Mouse (Mus musculus) telencephalon, adult 2 months (tissue): ENCODE data around the gene 1700113H08Rik.

Experiments
- DNase-seq: peaks from one replicate; pipeline ENCODE4 v3.0.0-alpha.2; 2011; ENCODE audit warnings: low read depth, low spot score

1700113H08Rik gene

DNA sequence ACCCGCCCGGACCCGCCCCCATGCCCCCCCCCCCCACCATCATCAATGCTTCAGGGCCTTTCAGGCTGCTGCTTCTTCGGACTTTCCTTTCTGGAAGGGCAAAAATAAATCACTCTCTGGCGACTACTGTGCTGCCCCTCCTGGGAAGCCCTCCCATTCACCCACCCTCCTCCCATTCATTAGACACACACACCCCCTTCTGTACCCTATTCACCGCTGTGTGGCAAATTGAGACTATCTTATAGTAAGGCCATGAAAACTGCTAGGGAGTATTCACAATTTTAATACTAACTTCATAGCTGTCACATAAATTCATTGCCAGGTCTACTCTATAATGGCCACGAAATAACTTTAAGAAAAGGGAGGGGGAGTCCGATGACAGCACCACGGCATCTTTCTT is 1.1 kb downstream of the 1700113H08Rik start:
- DNase-seq, result no peak

DNA sequence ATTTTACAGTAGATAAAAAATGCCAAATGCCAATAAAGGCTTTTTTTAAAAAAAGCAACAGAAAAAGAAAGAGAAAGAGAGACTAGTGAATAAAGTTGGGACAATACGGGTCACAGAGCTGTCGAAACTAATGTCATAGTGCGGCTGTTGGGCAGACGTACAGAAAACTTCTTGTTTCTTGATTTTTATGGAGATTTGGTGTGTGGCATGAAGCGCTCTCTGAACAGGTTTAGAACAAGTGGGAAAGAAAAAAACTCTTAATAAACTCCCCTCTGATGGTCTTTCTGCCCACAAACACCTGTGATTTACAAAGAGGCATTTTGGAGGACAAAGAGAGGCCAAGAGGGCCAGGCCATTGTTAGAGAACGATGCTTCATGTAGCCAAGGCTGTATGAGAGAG is 1.6 kb downstream of the 1700113H08Rik start:
- no peak for DNase-seq

DNA sequence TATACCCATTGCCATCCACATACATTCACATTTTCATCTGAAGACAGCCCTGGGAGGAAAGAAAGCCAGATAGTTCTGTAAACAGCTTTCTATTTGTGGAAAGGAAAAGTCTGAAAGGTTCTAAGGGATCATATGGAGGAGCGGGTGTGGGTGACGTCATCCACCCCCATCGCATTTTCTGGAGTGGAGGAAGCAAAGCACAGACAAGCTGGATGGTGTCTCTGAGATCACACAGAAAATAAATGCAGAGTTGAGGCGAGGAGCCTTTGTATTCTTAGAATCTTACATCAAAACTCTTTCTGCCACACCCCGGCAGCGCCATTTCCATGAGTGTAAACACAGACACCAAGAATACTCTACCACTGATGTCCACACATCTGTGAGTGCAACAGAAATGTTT is 26.4 kb downstream of the 1700113H08Rik start:
- peak; percentile 83 for DNase-seq

DNA sequence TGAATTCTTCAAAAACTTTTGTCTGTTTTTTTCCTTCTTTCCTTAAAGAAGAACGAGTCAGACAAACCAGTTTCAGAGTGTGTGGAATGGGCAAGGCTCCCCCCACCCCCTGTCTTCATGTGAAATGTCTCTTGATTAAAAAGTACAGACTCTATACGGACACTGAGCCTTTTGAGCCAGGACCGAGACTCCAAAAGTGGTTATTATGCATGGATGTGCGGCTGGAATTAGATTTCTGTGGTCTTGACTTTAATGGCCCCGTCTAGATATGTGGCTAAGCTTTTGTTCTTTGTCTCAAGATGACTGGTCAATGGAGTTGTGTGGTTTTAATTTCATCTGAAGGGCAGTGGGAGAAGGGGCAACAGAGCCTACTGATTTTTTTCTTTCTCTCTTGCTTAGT is 29.8 kb downstream of the 1700113H08Rik start:
- DNase-seq, result no peak

DNA sequence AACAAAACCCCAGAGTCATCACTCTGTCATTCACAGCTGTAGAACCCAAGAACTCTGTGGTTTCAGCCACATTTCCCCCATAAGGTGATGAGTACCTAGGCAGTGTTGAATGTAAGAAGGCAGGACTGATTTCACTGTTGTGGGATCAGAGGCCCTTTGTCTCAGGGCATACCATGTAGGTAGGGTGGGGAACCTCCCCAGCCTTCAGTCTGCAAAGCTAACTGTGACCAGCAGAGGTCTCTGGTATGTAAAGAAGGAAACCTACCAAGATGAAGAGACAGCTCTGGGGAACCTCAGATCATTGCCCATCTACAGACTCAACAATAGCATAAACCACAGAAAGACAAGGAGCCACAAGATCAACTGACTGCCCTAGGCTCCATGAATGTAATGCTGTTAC is 36.4 kb downstream of the 1700113H08Rik start:
- no peak for DNase-seq

DNA sequence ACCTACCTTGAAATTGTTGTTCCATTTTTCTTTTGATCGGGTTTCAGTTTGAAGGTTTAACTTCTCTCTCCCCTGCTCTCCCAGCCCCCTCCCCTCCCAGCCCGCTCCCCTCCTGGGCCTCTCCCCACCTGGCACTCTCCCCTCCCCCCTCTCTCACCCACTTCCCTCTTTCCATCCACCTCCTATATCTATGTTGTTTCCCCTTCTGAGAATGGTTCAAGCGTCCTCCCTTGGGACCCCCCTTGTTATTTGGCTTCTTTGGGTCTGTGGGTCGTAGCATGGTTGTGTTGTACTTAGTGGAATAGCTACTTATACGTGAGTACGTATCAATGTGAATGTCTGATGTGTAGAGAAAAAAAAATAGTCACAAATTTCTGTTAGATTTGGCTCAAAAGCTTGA is 40.9 kb downstream of the 1700113H08Rik start:
- no peak for DNase-seq

DNA sequence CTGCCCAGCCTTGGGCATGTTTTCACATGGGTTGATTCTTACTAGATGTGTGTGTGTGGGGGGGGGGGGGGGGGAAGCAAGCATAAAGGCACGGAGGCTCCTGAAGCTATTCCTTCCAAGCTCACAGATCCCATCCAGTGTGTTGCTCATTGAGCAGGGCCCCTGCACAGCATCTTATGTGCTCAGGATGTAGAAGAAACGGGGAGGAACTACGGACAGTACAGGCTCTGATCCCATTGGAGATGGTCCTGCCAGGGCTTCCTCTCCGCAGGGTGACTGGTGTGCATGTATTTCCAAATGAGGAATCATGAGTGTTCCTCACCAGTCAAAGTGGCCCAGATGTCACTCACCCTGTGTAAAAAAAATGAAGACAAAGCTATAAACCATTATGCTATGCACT is 42.8 kb downstream of the 1700113H08Rik start:
- no peak for DNase-seq

DNA sequence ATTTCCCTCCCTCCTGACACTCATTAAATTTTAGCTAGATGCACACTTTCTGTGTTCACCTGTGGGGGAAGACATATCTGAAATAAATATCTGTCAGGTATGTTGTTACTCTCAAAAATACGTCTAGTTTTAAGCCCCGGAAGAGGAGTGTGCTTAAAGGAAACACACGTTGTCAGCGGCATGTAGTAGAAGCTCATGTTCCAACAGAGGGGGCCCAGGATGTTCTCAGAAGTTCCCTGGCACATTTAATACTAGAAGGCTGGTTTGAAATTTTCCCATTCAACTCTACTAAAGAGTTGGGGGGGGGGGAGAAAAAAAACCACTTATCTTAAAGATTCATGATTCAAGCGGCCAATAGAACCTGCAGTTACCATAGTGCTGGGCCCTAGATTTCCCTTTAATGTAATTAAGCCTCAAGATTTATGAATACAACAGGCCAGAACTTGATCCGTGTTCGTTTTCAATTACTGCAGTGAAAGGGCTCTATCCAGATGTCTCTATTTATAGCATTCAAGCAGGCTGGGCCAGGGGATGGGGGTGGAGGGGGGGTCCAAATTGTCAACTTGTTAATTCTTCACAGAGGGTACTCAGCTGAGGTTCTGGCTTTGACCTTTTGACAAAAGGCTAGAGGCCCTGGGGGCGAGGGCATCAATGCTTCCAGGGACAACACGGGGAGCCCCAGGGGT is 43.6 kb downstream of the 1700113H08Rik start:
- no peak for DNase-seq

DNA sequence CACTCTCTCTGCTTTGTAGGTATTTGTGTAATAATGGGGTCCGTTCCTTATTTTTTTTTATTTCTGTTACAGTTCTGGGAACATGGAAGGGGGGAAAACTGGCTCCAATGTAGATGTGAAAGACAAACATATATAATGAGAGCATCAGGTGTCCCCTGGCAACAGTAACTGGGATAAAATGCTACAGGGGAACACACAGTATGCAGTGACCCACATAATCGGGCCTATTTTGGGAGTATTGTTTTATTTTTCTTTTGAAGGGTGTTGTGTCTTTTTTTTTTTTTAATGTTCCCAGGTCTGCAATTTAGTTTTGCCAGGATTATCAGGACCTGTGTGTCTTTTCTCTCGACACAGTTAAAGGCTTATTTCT is 44.1 kb downstream of the 1700113H08Rik start:
- no peak for DNase-seq

DNA sequence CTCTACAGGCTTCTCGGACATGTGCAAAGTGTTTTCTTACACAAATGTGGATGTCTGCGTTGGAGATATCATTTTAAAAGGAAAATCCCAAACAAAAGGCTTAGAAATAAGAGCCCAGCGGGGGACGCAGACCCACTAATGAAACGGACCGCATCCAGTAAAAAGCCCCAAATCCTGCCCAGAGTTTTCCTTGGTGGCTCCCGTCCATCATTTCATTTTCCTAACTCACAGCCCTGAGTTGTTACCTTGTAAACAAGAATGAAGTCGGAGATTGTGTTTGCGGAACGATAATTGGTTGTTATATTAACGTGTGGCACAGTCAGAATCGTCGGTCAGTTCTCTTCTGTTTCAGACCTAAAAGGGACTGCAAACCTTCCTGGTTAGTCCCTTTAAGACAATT is 44.6 kb downstream of the 1700113H08Rik start:
- no peak for DNase-seq

DNA sequence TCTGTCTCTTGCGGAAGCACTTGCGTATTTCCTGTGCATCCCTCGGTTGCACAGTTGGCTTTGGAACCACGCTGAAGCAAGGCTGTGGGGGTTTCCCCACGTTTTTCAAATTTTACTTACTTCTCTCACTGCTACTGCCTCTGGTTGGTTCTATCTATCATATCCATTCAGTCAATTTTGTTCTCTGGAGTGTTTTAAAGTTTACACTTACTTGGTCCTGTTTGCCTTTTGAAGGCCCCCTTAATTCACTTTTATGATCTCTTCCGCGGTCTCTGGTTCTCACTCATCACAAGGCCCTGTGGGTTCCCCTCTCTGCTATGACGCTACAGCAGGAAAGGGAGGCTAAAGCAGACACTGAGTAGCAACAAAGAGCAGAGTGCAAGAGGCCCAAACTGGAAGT is 45.4 kb downstream of the 1700113H08Rik start:
- no peak for DNase-seq

DNA sequence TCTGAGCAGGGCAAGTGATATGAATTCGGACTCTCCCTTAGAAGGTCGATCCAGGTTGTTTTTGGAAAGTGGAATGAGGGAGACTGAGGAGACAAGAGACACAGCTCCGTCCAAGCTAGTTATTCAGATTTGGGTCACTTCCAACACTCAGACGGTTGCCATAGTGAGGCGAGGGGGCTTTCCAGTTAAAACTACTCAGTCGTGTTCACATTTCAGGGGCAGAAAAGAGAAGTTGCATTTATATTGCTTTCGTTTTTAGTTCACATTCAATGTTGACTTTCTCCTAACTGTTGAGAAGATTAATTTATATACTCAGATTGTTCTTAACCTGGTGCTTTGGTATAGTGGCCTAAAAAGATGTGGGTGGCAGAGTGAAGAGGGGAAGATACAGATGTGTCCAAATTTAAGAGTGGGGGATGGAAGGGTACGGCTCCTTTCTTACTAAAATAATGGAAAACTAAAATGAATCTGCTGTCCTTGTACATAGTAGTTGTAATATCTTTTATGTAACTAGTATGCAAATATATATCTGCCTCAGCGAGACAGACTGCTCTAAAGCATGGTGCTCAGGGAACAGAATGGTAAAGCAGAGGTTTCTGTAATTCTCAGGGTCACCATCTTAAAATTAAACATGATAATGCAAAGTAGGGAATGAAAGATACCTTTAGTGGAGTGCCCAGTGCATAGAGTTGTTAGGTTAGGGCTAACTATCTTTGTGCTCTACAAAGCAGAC is 49.9 kb downstream of the 1700113H08Rik start:
- no peak for DNase-seq

DNA sequence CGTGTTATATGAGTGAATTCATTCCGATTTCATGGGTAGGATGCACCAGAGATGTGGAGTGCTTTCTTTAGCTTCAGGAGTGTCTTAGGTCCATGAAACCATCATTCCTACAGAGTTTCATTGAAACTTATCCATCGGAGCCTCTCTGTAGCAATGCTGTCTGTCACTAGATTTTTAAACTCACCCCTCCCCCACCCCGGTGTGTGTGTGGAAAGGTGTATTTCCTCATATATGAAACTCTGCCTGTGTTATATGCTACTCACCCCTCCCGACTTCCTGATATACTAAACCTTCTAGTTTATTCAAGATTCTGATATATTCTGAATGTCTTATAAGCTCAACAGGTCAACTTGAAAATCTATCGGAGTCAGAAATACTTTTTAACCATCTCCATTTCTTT is 50.5 kb downstream of the 1700113H08Rik start:
- DNase-seq, result no peak

DNA sequence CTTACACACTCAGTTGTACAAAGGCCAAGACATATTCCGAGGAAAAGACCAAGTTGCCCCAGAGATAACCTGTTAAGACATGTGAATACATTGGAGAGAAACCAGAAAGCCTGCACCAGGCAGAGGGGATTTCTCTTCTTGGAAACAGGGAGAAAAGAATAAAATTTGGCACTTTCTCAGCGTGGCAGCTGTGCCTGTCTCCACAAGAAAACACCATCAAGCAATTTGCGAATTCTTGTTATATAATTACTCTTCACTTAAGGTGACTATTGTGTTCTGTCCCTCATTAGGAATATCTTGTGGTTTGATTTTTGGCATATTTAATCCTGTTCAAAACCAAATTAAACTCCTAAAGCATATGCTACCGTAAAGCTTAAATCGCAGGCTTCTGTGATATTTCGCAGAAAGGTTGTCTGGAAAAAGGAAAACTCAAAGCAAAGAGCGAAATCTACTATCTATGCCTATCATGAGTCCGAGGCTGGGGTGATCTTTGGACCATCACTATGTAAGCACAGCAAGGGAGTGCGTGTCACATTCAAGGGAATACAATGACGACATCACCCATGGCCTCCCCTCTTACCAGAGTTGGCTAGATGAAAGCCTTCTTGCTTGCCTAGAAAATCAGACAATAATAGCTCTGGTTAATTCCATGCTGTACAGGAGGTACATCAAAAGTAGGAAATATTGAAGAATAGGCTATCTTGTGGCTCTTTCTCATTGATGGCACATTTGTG is 51.4 kb downstream of the 1700113H08Rik start:
- DNase-seq, result peak; percentile 64

DNA sequence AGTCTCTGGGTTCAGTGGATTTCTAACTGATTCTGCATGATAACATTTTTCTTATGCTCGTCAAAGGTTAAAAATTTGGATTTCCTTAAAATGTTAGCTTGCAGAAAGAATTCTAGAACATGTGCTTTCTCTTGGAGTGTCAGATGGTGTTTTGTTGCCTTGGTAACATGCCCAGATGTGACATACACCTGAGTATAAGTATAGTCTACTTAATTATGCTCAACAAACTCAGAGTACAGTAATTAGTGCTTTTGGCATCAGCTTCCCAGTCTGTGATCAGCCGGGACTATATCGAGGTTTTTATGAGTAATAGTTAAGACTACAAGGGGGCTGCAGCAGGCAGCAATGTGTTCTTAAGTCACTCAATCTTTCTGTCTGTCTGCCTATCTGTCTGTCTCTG is 53.1 kb downstream of the 1700113H08Rik start:
- DNase-seq, result no peak

DNA sequence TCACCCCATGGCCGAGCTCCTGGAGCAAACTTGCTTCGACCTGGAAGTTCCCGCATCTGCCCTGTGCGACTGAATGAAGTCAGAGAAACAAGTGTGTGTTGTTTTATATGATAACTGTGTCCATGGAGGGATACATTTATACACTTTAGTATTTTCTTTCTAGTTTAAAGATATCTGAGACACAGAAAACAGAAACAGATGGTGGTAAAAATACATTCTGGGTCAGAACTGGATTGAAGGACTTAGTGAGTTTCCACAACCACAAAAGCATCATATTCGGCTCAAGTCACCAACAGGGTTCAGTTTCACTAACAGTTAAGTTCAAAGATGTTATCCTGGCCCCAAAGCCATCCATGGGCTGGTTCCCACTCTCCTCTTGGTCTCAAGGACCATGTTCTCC is 67.2 kb downstream of the 1700113H08Rik start:
- DNase-seq, result no peak

DNA sequence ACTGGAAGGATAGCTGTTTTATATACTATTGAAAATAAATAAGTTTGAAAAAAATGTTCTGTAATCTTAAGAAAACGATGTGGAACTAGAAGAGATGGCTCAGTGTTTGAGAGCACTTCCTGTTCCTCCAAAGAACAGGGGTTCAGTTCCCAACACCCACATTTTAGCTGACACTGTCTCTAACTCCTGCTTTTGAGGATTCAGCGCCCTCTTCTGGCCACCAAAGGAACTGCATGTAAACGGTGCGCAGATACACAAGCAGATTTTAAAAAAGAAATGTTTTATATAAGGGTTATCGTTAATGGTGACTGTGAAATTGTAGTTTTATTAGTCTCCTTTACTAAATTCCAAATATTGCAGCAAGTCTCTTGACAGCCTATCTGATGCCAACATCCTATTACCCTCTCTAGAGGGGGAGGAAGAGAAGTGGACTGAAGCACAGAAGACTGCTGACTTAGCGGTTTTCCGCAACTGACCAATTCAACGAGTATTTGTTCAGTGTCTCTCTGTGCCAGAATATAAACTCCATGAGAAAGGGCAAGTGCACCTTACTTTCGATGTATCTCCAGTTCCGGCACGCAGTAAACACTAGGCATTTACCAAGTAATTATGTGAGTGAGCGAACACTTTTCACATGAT is 68.5 kb downstream of the 1700113H08Rik start:
- no peak for DNase-seq

DNA sequence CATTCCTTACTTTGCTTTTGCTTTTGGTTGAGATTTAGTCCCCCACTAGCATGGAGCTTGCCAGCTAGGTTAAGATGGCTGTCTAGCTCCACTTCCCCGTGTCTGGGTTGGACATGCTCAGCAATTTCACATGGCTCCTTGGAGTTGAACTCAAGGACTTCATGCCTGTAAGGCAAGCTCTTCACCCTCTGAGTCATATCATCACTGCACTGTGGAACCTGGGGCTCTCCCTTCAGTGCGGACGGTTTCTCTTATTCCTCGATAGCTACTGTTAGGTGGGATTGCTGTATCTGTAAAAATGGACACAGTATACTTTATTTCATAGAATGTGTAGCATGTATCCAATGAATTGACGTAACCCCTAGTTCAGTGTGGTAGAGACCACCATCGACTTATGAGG is 93.2 kb downstream of the 1700113H08Rik start:
- DNase-seq, result no peak

DNA sequence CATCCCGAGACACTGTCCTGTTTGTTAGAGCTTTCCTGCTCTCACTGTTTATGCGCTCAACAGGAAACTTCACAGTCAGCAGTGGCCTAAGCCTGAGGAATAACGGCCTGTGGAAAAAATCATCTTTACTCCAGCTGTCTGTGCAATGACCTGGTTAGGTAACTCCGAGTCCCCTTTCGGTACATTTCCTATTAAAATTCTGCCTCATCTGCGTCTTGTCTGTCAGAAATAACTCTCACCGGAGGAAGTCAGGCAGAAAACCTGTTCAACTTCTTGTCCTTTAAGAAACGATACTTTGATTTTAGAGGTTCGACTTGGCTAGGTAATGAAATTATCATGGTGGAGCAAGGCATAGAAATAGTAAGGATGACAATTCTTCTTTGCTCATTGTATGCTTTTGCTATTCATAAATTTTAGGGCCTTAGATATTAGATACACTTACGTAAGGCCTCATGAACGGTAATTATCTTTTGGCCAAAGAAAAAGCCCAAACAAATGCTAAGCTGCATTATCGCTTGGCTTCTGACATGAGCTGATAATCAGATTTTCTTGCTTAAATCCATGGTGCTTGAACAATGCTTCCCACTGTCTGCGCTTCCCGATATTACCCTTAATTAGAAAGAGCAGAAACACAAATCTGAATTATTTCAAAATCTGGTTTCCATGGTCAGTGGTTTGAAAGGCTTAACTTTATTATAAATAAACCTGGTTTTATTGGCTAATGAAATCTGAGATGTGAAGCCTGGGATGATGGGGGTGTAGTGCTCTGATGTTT is 96.1 kb downstream of the 1700113H08Rik start:
- no peak for DNase-seq

DNA sequence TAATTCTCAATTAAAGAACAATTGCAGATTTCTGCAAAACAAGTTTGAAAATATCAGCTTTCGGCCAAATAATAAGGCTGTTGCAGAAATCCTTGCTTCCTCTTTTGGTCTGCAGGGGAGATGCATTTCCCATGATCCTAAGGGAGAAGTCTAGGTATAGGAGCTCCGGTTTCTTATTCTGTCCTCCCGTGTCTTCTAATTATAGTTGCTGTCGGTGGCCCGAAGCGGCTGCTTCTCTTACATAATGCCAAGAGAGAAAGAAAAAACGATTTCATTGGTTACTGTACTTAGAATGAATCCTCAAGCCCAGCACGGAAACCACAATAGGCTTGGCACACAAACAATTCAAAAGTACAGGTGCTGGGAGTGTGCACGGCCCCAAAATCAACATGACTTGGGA is 101.9 kb downstream of the 1700113H08Rik start:
- DNase-seq, result peak; percentile 50

DNA sequence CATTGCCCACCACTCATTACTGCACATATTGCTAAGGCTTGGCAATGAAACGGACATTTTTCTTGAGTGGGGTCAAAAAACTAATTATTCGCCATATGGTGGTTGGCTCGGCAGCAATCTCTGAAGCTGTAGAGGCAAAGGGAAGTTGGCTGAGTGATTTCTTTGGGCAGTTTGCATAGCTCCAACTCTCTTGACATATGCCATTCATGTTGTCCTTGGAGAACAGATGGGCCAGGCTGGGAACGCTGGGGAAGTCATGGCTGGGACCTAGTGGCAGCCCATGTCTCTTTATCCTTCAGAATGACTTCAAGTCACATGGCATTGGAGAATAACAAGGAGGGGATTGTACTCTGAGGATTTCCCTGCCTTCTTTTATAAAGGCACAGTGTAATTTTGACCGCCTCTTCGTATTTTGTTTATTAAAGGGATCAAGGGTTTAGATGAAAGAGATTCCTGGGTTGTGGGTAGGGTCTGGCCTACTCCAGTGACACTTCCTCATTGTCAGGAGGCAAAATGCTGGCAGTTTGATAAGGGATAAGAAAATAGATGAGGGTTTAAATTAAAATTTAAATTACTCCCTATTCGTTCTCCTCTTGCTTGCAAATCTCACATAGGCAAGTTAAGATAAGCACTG is 138.4 kb downstream of the 1700113H08Rik start:
- DNase-seq, result no peak
